Mouse (Mus musculus) spleen, adult 2 months (tissue): ENCODE measurements around the gene Bcl6. TPM values are rescaled to one million over a fixed set of nuclear protein-coding genes. Genes with fewer than 3 reads are reported as not detected.

ENCODE experiments used
- DNase-seq, 2 experiments: peaks; one replicate each; pipeline versions ENCODE4 v3.0.0 to v3.0.0-alpha.2; 2012 to 2021; ENCODE audit warnings: low spot score in 2 of 2, low read depth in 1 of 2
- H3K27ac ChIP-seq: fragments of 200-500 bp; 2 replicates; pipeline ENCODE4 v1.5.1; 2012; ENCODE audit warnings: low read length, inconsistent platforms; ENCODE audit not compliant: insufficient read depth
- H3K27me3 ChIP-seq: fragments of 200-500 bp; 2 replicates; pipeline ENCODE4 v1.6.1; 2012; ENCODE audit warnings: mild to moderate bottlenecking, moderate library complexity, low read length, inconsistent platforms; ENCODE audit not compliant: control insufficient read depth, insufficient read depth
- H3K36me3 ChIP-seq: fragments of 200-500 bp; 2 replicates; pipeline ENCODE4 v1.6.1; 2012; ENCODE audit warnings: mild to moderate bottlenecking, low read length, inconsistent platforms; ENCODE audit not compliant: control insufficient read depth, insufficient read depth
- H3K4me1 ChIP-seq: fragments of 200-500 bp; 2 replicates; pipeline ENCODE4 v1.6.1; 2011; ENCODE audit warnings: inconsistent platforms; ENCODE audit not compliant: control insufficient read depth, insufficient read depth, insufficient read length
- H3K4me3 ChIP-seq: fragments of 200-500 bp; 2 replicates; pipeline ENCODE4 v1.5.1; 2011; ENCODE audit warnings: mild to moderate bottlenecking, inconsistent platforms; ENCODE audit not compliant: insufficient read depth, insufficient read length; ENCODE audit errors: extremely low read depth
- CTCF ChIP-seq: fragments of 200-500 bp; IDR thresholded peaks from 2 replicates; pipeline ENCODE4 v1.5.1; 2011; ENCODE audit warnings: mild to moderate bottlenecking, inconsistent platforms; ENCODE audit not compliant: insufficient read depth, insufficient read length, insufficient replicate concordance; ENCODE audit errors: extremely low read depth
- POLR2A ChIP-seq: fragments of 200-500 bp; IDR thresholded peaks from 2 replicates; pipeline ENCODE4 v1.6.1; 2011; ENCODE audit warnings: low read depth, low read length, inconsistent platforms
- WGBS: fragments of 180-500 bp; shearing (Covaris S2); methylation state at CpG from one replicate; pipeline ENCODE4 v1.1.7; 2018; 5-methylcytosine and 5-hydroxymethylcytosine counted together
- polyA plus RNA-seq: library from polyadenylated mRNA; depleted of rRNA; stranded (reverse); fragments of >200 nt; gene quantifications from 2 replicates; pipeline ENCODE4 v1.2.3, GENCODE M21; 2012; rRNA removed

Bcl6 gene
- polyA plus RNA-seq, 1 experiment = 24.1 TPM

DNA sequence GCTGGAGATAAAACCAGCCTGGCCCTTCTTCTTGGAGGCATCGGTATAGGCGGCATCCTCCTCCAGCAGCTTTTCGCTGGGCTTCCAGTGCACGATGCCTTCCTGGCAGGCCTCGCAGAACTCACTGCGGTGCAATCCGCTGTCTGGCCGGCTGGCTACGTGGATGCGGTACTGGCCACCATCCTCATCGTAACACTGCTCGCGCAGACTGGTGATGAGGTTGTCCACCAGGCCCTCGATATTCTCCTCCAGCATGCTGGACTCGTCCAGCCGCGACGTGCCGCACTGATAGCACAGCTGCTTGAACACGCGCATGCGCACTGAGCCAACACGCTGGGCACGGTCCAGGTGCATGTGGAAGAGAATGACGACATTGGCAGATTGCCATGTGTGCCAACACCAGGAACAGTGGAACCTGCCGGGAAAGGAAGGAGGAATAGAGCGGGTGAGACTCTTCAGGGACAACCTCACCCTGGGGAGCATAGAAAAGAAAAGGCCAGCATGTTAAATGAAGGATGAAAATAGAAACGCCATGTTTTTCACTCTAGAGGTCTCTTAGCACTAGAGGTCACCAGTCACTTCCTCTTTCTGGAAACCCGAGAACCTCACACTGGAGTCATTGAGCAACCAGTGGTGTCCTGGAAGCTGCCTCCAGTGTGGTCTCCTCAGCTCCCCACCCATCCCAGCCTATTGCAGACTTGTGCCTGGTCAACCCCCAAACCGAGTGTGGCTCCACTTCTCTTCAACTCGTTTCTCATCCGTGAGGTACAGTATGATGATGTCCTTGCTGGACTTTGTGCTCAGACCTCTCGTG lies 61.1 kb downstream of the Bcl6 start:
- H3K36me3 ChIP-seq = no peaks in the 10 kb centered on the region
- H3K27ac ChIP-seq = no peak overlapping the region
- 87% methylated on average over 33 of the region's 33 CpGs for WGBS
- TF ChIP-seq POLR2A (no peak), CTCF (no peak)
- no peak overlapping the region for H3K4me3 ChIP-seq
- DNase-seq = peak in 1 of 2 experiments; percentile 6
- no peaks in the 10 kb centered on the region for H3K27me3 ChIP-seq
- H3K4me1 ChIP-seq = no peaks in the 10 kb centered on the region

DNA sequence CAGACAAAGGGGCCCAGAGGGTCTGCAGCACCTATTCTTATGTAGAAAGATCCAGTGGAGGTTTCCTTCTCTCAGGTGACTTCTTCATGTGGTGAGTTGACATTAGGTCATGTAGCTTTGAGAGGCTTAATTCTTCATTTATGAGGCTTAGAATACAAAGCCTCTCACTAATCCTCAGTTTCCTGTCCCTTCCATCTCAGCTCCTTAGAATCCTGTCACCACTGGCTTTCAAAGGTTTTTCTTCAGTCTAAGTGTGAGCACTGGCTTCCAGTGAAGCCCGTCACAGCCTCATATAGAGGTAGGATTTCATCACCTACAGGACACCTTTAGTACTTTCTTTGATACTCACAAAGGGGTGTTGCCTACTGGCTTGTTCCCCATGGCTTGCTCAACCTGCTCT lies 65.7 kb downstream of the Bcl6 start:
- Histone ChIP-seq H3K4me1 (no peaks in the 10 kb centered on the region), H3K27me3 (no peaks in the 10 kb centered on the region), H3K4me3 (no peak overlapping the region), H3K27ac (no peak overlapping the region), H3K36me3 (no peaks in the 10 kb centered on the region)
- TF ChIP-seq POLR2A = no peak
- TF ChIP-seq CTCF = no peak
- WGBS = 93% methylated on average over 1 of the region's 1 CpGs
- DNase-seq = no peak

DNA sequence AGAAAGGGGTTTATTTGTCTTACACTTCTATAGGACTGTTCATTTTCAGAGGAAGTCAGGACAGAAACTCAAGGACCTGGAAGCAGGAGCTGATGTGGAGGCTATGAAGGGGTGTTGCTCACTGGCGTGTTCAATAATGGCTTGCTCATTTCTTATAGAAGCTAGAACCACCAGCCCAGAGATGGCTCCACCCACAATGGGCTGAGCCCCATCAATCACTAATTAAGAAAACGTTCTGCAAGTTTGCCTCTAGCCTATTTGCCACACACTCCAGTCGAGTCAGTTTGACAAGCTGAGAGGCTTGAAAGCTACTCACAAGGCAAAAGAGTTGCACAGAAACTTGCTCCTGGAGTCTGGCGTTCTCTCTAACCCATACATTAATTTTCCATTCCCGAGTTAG lies 67.0 kb downstream of the Bcl6 start:
- Histone ChIP-seq H3K27ac (no peak overlapping the region), H3K36me3 (no peaks in the 10 kb centered on the region), H3K4me3 (no peak overlapping the region), H3K4me1 (no peaks in the 10 kb centered on the region), H3K27me3 (no peaks in the 10 kb centered on the region)
- WGBS = 74% methylated on average over 5 of the region's 5 CpGs
- DNase-seq = no peak
- TF ChIP-seq POLR2A = no peak
- no peak for TF ChIP-seq CTCF

DNA sequence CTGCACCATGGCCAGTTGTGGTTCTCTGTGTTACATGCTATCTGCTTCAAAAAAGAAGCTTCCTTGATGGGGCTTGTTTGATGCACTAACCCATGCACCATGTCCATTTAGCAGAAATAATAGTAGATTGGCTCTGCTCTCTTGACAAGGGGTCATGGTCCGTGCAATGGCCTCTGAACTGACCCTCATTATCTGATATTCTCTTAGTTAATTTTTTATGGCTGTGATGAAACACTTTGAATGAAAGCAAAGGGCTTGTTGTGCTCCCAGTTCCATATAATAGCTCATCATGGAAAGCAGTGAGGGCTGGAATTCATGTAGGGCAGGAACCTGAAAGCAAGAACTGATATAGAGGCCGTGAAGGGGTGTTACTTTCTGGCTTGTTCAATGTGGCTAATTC lies 69.2 kb downstream of the Bcl6 start:
- Histone ChIP-seq H3K36me3 (no peaks in the 10 kb centered on the region), H3K27me3 (no peaks in the 10 kb centered on the region), H3K27ac (no peak overlapping the region), H3K4me3 (no peak overlapping the region), H3K4me1 (no peaks in the 10 kb centered on the region)
- DNase-seq = no peak
- TF ChIP-seq POLR2A (no peak), CTCF (no peak)
- WGBS = 88% methylated on average over 2 of the region's 2 CpGs

Other genes starting within 250 kb of the Bcl6 start
- gene Sst, start 97.9 kb downstream of the Bcl6 start, polyA plus RNA-seq = 0.32 TPM in 1 of 2 replicates, not detected in the other
- gene Rtp2, start 56.5 kb downstream of the Bcl6 start, polyA plus RNA-seq = not detected in 2 replicates
- not detected in 2 replicates for gene Gm37419, start 370 bp downstream of the Bcl6 start, polyA plus RNA-seq